Mouse (Mus musculus): Measurements from ENCODE around the gene Tppp.
"Not testable (repeated sequence)": the region's sequence is repeated elsewhere in the genome, so short reads cannot be mapped to it uniquely, and the experiment has no call there.

Gene Tppp

GRCm38 (mm10) chr13:74008948-74009718 is at the start of gene Tppp:
Tppp (plus strand) TSS chr13:74009407.
- DNase-seq (ENCODE audit: low spot score): peak; percentile 91

- DNase-seq (ENCODE audit: low spot score): no peak
Observed at GRCm38 (mm10) chr13:73960117-73960652, 49.0 kb upstream of the Tppp start.

GRCm38 (mm10) chr13:73961177-73961576 is 48.0 kb upstream of the Tppp start:
- DNase-seq (ENCODE audit: low spot score): no peak

- no peak for DNase-seq (ENCODE audit: low spot score)
Observed at GRCm38 (mm10) chr13:73963551-73963950, 45.7 kb upstream of the Tppp start, which contains the start of gene Zdhhc11. Zdhhc11 (plus strand) TSS chr13:73963851.

- peak; percentile 54 for DNase-seq (ENCODE audit: low spot score)
Observed at GRCm38 (mm10) chr13:73970545-73971448, 38.4 kb upstream of the Tppp start.

GRCm38 (mm10) chr13:73974523-73974922 is 34.7 kb upstream of the Tppp start:
- no peak for DNase-seq (ENCODE audit: low spot score)

- no peak for DNase-seq (ENCODE audit: low spot score)
Observed at GRCm38 (mm10) chr13:73976935-73977334, 32.3 kb upstream of the Tppp start.

- DNase-seq (ENCODE audit: low spot score): no peak
Observed at GRCm38 (mm10) chr13:73990325-73990724, 18.9 kb upstream of the Tppp start.

- DNase-seq (ENCODE audit: low spot score): no peak
Observed at GRCm38 (mm10) chr13:73990761-73991160, 18.4 kb upstream of the Tppp start.

- DNase-seq (ENCODE audit: low spot score): no peak
Observed at GRCm38 (mm10) chr13:73991267-73991666, 17.9 kb upstream of the Tppp start.

GRCm38 (mm10) chr13:73996456-73996855 is 12.8 kb upstream of the Tppp start:
- no peak for DNase-seq (ENCODE audit: low spot score)

- no peak for DNase-seq (ENCODE audit: low spot score)
Observed at GRCm38 (mm10) chr13:74000519-74000918, 8.7 kb upstream of the Tppp start.

- no peak for DNase-seq (ENCODE audit: low spot score)
Observed at GRCm38 (mm10) chr13:74000961-74001360, 8.2 kb upstream of the Tppp start.

GRCm38 (mm10) chr13:74001492-74001891 is 7.7 kb upstream of the Tppp start:
- no peak for DNase-seq (ENCODE audit: low spot score)

GRCm38 (mm10) chr13:74006881-74007280 is 2.3 kb upstream of the Tppp start:
- not testable (repeated sequence) for DNase-seq (ENCODE audit: low spot score)

- DNase-seq (ENCODE audit: low spot score): not testable (repeated sequence)
Observed at GRCm38 (mm10) chr13:74008216-74008615, 991 bp upstream of the Tppp start.

- DNase-seq (ENCODE audit: low spot score): peak; percentile 78
Observed at GRCm38 (mm10) chr13:74009791-74010614, 796 bp downstream of the Tppp start.

- peak; percentile 48 for DNase-seq (ENCODE audit: low spot score)
Observed at GRCm38 (mm10) chr13:74010678-74011077, 1.5 kb downstream of the Tppp start.

GRCm38 (mm10) chr13:74015908-74016307 is 6.7 kb downstream of the Tppp start:
- DNase-seq (ENCODE audit: low spot score): no peak

- no peak for DNase-seq (ENCODE audit: low spot score)
Observed at GRCm38 (mm10) chr13:74017426-74017825, 8.2 kb downstream of the Tppp start.

- not testable (repeated sequence) for DNase-seq (ENCODE audit: low spot score)
Observed at GRCm38 (mm10) chr13:74019006-74019405, 9.8 kb downstream of the Tppp start.

Measured in left cerebral cortex, adult 11 months (tissue).